Mouse (Mus musculus) kidney, adult 8-10 months (tissue): ENCODE data around the gene Fut2.

Experiments
- DNase-seq, 2 experiments: peaks; one replicate each; pipeline ENCODE4 v3.0.0; 2022

The Fut2 gene

DNA sequence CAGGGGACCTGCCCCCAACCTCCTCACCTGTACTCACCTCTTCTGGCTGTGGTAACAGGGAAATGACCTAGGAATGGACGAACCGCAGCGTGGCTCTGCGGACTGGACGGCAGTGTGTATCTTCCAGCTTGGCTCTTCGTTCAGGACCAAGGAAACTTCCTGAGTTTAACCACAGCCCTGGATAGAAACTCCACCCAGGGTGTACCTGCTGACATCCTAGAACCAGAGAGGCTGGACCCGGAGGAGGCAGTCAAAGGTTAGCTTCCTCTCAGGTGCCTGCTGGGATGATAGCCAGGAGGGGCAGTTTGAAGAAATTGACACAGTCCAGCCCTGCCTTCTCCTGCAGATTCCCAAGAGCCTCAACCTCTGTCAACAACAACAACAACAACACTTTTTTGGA is at the start of gene Fut2:
Gene Fut2 (minus strand): TSS at position 234 of the 400 bp plus-strand sequence.
- DNase-seq: no peak

- peak; percentile 98 to 99 for DNase-seq
Measured at GRCm38 (mm10) chr7:45715090-45715708, 49.0 kb upstream of the Fut2 start, which contains the start of gene Rpl18. TSS of gene Rpl18 (plus strand) at chr7:45715457.

DNA sequence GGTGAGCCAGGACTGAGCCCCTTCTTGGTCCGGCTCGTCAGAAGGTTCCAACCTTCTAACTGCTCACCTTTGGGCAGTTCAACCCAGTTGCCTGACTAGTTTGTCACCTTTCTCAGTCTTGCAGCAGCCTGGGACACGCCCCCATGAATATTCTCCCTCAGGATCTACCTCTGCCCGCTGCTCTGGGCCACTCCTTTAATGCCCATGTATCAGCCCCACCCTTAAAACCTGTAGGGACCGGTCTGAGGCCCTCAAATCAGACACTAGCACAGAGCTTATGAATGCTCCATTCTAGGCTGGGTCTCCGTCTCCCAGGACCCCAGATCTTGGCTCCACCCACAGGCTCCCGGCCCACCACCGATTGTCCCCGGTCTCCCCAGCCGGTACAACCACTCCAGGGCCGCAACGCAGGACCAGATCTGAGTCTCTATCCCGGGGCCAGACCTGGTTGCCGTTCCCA is 48.5 kb upstream of the Fut2 start:
- peak in 1 of 2 experiments; percentile 81 for DNase-seq

- peak in 1 of 2 experiments; percentile 53 for DNase-seq
Measured at GRCm38 (mm10) chr7:45713881-45714520, 47.8 kb upstream of the Fut2 start.

- DNase-seq: peak; percentile 46 to 58
Measured at GRCm38 (mm10) chr7:45713396-45713795, 47.2 kb upstream of the Fut2 start.

DNA sequence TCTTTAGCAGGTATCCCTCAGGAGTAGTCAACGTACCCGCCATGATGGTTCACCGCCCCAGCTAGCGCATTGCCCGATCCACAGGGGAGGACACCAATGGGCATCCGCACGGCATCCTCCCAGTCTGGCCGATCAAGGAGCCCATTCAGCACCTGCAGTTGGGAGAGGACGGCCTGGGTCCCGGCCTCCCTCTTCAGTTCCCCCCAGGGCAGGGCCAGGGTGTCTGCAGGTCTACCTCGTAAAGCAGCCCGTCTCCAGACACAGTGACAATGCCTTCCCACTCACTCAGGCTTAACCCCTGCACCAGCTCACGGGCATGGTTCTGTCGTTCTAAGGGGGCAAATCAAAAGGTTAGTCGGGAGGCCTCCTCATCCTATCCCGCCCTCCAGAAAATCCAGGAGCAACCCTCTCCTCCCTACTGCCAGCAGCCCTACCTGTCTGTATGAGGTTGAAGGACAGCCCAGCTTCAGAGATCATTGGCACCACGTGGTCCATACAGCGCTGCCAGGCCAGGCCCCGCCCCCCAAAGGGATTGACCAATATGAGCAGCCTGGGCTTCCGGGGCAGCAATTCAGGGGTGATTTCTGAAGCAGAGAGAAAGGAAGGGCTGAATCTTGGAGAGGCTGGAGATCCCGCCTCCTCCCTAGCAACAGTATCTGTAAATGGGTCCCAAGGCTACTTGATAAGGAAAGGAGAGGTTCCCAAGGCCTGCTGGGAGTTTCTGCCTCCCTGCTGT is 46.0 kb upstream of the Fut2 start:
- DNase-seq: peak; percentile 94 to 96

GRCm38 (mm10) chr7:45711316-45712021 is 45.3 kb upstream of the Fut2 start:
- peak; percentile 36 to 37 for DNase-seq

- peak in 1 of 2 experiments; percentile 62 for DNase-seq
Measured at GRCm38 (mm10) chr7:45710477-45711191, 44.4 kb upstream of the Fut2 start.

GRCm38 (mm10) chr7:45709677-45710355 is 43.6 kb upstream of the Fut2 start:
- DNase-seq: peak; percentile 40 to 44

- DNase-seq: peak; percentile 33 to 61
Measured at GRCm38 (mm10) chr7:45709036-45709435, 42.8 kb upstream of the Fut2 start.

- peak; percentile 88 to 91 for DNase-seq
Measured at GRCm38 (mm10) chr7:45708221-45708761, 42.1 kb upstream of the Fut2 start.

GRCm38 (mm10) chr7:45707375-45707967 is 41.3 kb upstream of the Fut2 start:
- DNase-seq: peak; percentile 99 to 100

GRCm38 (mm10) chr7:45706721-45707241 is 40.6 kb upstream of the Fut2 start:
- DNase-seq: peak; percentile 89 to 92

GRCm38 (mm10) chr7:45705873-45706281 is 39.7 kb upstream of the Fut2 start:
- DNase-seq: peak; percentile 96

DNA sequence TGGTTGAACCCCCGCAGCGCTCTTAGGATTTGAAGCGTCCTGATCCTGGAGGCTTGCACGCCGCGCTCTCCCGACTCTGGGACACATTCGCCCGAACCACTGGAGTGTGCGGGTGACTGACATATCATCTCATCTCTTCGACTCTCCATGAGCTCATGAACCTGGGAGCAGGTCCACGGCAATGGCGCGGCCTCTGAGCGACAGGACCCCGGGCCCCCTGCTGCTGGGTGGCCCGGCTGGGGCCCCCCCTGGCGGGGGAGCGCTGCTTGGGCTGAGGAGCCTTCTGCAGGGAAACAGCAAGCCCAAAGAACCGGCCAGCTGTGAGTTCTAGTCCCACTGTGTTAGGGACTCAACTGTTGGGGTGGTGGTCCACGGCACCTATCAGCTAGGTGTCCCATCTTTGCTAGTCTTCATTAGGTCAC is 39.3 kb upstream of the Fut2 start:
- no peak for DNase-seq

GRCm38 (mm10) chr7:45704730-45705442 is 38.7 kb upstream of the Fut2 start, which contains the start of gene Dbp:
TSS of gene Dbp (plus strand) at chr7:45705088.
- peak; percentile 100 for DNase-seq

DNA sequence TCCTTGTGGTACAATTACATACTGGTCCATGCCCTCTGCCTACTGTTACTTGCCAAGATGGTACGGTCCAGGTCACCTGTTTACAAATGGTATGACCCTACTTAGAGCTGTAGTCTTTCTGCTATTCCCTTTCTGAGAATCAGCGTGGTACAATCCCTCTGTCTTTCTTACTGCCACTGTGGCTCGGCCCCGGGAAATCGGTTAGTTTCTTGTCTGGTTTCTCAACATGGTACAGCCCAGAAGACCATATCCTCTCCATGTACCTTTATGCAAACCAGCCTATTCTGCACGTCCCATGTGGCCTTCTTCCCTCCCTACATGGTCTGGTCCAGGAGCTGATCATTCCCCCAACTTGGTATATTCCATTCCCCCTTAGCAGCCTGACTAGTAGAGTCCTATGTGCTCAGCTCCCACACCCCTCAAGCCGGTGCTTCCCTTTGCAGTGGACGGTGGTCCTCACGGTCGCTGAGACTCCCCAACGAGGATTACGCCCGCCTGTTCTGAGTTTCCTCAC is 37.9 kb upstream of the Fut2 start:
- peak; percentile 81 to 91 for DNase-seq

DNA sequence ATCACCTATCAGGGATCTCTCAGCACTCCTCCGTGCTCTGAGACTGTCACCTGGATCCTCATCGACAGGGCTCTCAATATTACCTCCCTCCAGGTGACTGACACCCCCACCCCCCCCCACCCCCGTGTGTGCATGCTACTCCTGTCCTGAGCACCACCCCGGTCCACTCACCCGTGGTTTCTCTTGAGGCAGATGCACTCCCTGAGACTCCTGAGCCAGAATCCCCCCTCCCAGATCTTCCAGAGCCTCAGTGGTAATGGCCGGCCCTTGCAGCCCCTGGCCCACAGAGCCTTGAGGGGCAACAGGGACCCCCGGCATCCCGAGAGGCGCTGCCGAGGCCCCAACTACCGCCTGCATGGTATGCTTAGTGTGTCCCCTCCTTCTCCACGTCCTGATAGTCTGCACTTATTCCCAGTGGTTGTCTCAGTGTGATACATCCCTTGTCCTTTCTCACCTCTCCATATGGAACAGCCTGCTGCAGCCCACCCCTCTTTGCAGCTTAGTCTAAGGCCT is 37.4 kb upstream of the Fut2 start:
- DNase-seq: no peak

DNA sequence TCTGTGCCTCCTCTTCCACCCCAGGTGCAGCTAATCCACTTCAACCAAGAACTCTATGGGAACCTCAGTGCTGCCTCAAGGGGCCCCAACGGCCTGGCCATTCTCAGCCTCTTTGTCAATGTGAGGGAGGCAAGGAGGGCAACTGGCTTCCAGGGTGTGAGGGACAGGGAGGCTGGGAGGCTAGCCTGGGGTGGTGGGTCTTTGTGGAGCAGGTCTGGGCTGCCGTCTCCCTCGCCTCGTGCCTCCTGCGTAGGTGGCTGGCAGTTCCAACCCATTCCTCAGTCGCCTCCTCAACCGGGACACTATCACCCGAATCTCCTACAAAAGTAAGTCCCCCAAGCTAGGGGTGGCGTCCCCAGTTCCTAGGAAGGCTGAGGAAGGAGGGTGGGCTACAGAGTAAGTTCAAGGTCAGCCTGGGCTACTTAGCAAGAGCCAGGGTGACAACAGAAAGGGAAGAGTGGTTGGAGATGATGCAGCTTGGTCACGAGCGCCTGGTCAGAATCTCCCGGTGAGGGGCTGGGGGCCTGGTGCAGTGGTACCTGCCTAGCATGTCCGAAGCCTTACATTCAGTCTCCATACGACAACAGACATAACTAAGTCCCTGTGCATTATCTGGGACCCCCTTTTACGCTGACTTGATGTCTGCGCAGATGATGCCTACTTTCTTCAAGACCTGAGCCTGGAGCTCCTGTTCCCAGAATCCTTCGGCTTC is 36.8 kb upstream of the Fut2 start:
- peak in 1 of 2 experiments; percentile 33 for DNase-seq
